ENCODE assay signal across 16 mouse cellular contexts in genomic region chr6:30703977-30704602, GRCm38 (mm10). TPM values are rescaled to one million over a fixed set of nuclear protein-coding genes. Genes with fewer than 3 reads are reported as not detected.
DNase-seq lines count a peak whose midpoint lies in the region; ATAC-seq and TF ChIP-seq lines count a peak whose summit lies in the region.
"Had no signal": no experiment of that assay in that cellular context is flagged by ENCODE, and none has a peak within 500 bp of the region (broad histone marks: within the 10 kb centered on the region; RNA-seq: fewer than 3 reads in every experiment).

No protein-coding gene starts in this region.

- H3K27me3 ChIP-seq in heart, postnatal 0 days (ENCODE audit: control insufficient read depth, insufficient read depth, low read length) = no peaks in the 10 kb centered on the region
- H3K27me3 ChIP-seq in lung, postnatal 0 days (replicated peaks; ENCODE audit: insufficient read depth, low read length) = no peaks in the 10 kb centered on the region
- H3K27me3 ChIP-seq in intestine, embryonic 15.5 days (replicated peaks) = no peaks in the 10 kb centered on the region
- H3K27me3 ChIP-seq in stomach, embryonic 15.5 days (replicated peaks) = no peaks in the 10 kb centered on the region
- H3K27me3 ChIP-seq: CH12.LX; midbrain, embryonic 12.5 days had no signal

- H3K4me3 ChIP-seq in heart, postnatal 0 days (ENCODE audit: low read depth, low read length) = no peak overlapping the region
- H3K4me3 ChIP-seq in lung, postnatal 0 days (ENCODE audit: low read depth, low read length) = no peak overlapping the region
- H3K4me3 ChIP-seq in intestine, embryonic 15.5 days (replicated peaks) = no peak overlapping the region
- no peak overlapping the region for H3K4me3 ChIP-seq in stomach, embryonic 15.5 days (replicated peaks)
- H3K4me3 ChIP-seq: midbrain, embryonic 12.5 days had no signal

- no peak for TF ChIP-seq CTCF in heart, postnatal 0 days (IDR thresholded peaks at IDR 0.05; ENCODE audit: low read depth)
- TF ChIP-seq CTCF in lung, postnatal 0 days (IDR thresholded peaks at IDR 0.05) = no peak

- peak; percentile 79 for TF ChIP-seq EP300 in heart, postnatal 0 days (IDR thresholded peaks at IDR 0.05; ENCODE audit: low read depth)
- TF ChIP-seq EP300 in lung, postnatal 0 days (IDR thresholded peaks at IDR 0.05) = 0 out of 2 replicates have a peak, but pooled peaks have one; percentile 21

- peaks cover 10% of the 10 kb centered on the region; the same call in 1 of the 2 replicates for H3K4me1 ChIP-seq in heart, postnatal 0 days (ENCODE audit: control insufficient read depth, insufficient read depth)
- H3K4me1 ChIP-seq in lung, postnatal 0 days (ENCODE audit: insufficient read depth, low read depth, low read length) = no peaks in the 10 kb centered on the region
- H3K4me1 ChIP-seq in intestine, embryonic 15.5 days (replicated peaks) = peaks cover 7% of the 10 kb centered on the region; the same call in 1 of the 2 replicates
- H3K4me1 ChIP-seq in stomach, embryonic 15.5 days = peaks cover 6% of the 10 kb centered on the region; the same call in 1 of the 2 replicates

- no peak overlapping the region for H3K4me2 ChIP-seq in heart, postnatal 0 days (ENCODE audit: low read depth, low read length)
- no peak overlapping the region for H3K4me2 ChIP-seq in lung, postnatal 0 days (replicated peaks; ENCODE audit: low read depth, low read length)
- H3K4me2 ChIP-seq in intestine, embryonic 15.5 days (replicated peaks) = no peak overlapping the region
- H3K4me2 ChIP-seq in stomach, embryonic 15.5 days = no peak overlapping the region
- H3K4me2 ChIP-seq: midbrain, embryonic 12.5 days had no signal

- peak; percentile 57 for DNase-seq in heart, postnatal 0 days (ENCODE audit: low spot score)
- DNase-seq in heart, adult 18-20 months = no peak
- peak; percentile 66 for DNase-seq in lung, postnatal 0 days (ENCODE audit: low spot score)
- no peak for DNase-seq in lung, postnatal 25 days (ENCODE audit: low spot score)
- no peak for DNase-seq in adrenal gland, adult (ENCODE audit: inconsistent age in 2 of 2, low spot score in 1 of 2)
- DNase-seq in ovary, postnatal 36 days (ENCODE audit: low spot score) = no peak
- DNase-seq: adrenal gland, adult 8-10 months; cerebellum, postnatal 25 days; forebrain, postnatal 0 days; lung, adult 2 months; retina, postnatal 1 day; thymus, adult 2 months had no signal

- ATAC-seq in heart, postnatal 0 days (ENCODE audit: insufficient read depth, low read depth) = peak; percentile 73
- peak; percentile 70 for ATAC-seq in lung, postnatal 0 days
- peak; percentile 53; the same call in 1 of the 2 replicates for ATAC-seq in intestine, embryonic 15.5 days
- peak; percentile 73; the same call in 1 of the 2 replicates for ATAC-seq in stomach, embryonic 15.5 days (ENCODE audit: insufficient read depth, low FRiP score, low read depth)
- ATAC-seq: forebrain, postnatal 0 days had no signal

- peak overlapping the region; percentile 39 for H3K27ac ChIP-seq in heart, postnatal 0 days (ENCODE audit: low read depth)
- peak overlapping the region; percentile 48; the same call in 1 of the 2 replicates for H3K27ac ChIP-seq in lung, postnatal 0 days (ENCODE audit: low read length)
- H3K27ac ChIP-seq in intestine, embryonic 15.5 days = 0 out of 2 replicates have a peak overlapping the region, but pooled peaks have one; percentile 4
- peak overlapping the region; percentile 81 for H3K27ac ChIP-seq in stomach, embryonic 15.5 days
- H3K27ac ChIP-seq: midbrain, embryonic 12.5 days had no signal

- H3K9me3 ChIP-seq in heart, postnatal 0 days (replicated peaks; ENCODE audit: control insufficient read depth, low read length) = no peaks in the 10 kb centered on the region
- no peaks in the 10 kb centered on the region for H3K9me3 ChIP-seq in lung, postnatal 0 days (ENCODE audit: low read length)
- H3K9me3 ChIP-seq in intestine, embryonic 15.5 days = no peaks in the 10 kb centered on the region
- H3K9me3 ChIP-seq in stomach, embryonic 15.5 days = no peaks in the 10 kb centered on the region
- H3K9me3 ChIP-seq: midbrain, embryonic 12.5 days had no signal

- H3K36me3 ChIP-seq in heart, postnatal 0 days (replicated peaks; ENCODE audit: control insufficient read depth, insufficient read depth, low read length) = no peaks in the 10 kb centered on the region
- no peaks in the 10 kb centered on the region for H3K36me3 ChIP-seq in lung, postnatal 0 days (ENCODE audit: insufficient read depth, low read length)
- H3K36me3 ChIP-seq in intestine, embryonic 15.5 days = no peaks in the 10 kb centered on the region
- no peaks in the 10 kb centered on the region for H3K36me3 ChIP-seq in stomach, embryonic 15.5 days
- H3K36me3 ChIP-seq: midbrain, embryonic 12.5 days had no signal

- no peak overlapping the region for H3K9ac ChIP-seq in heart, postnatal 0 days (replicated peaks; ENCODE audit: low read depth, low read length)
- H3K9ac ChIP-seq in lung, postnatal 0 days (replicated peaks; ENCODE audit: low read depth) = no peak overlapping the region
- no peak overlapping the region for H3K9ac ChIP-seq in intestine, embryonic 15.5 days
- no peak overlapping the region for H3K9ac ChIP-seq in stomach, embryonic 15.5 days
- H3K9ac ChIP-seq: forebrain, postnatal 0 days; midbrain, embryonic 12.5 days had no signal

- WGBS in heart, postnatal 0 days = 56% methylated on average over 9 of the region's 9 CpGs
- WGBS in lung, postnatal 0 days = 61% methylated on average over 9 of the region's 9 CpGs
- WGBS in intestine, embryonic 15.5 days = 58% methylated on average over 9 of the region's 9 CpGs
- 57% methylated on average over 9 of the region's 9 CpGs for WGBS in stomach, embryonic 15.5 days

RNA-seq across cellular contexts. Expression of gene Cep41, which starts 10.5 kb away (rescaled TPM):
- total RNA-seq in heart, postnatal 0 days (2014; rRNA removed; ENCODE audit: low replicate concordance) = 1.7 and 4.7 TPM in 2 replicates
- 5.7 and 7.5 TPM in 2 replicates for polyA plus RNA-seq in heart, postnatal 0 days (2015; fragmentation: Nextera tagmentation; extraction: Ambion mirVana)
- 1 to 10 TPM; 1.3 to 1.5 TPM for total RNA-seq in heart, adult 18-20 months (2021)
- 6.1 and 6.3 TPM in 2 replicates for polyA plus RNA-seq in lung, postnatal 0 days (2015; fragmentation: Nextera tagmentation; extraction: Ambion mirVana)
- 9.4 and 9.9 TPM in 2 replicates for polyA plus RNA-seq in intestine, embryonic 15.5 days (2015; fragmentation: Nextera tagmentation; extraction: Ambion mirVana)
- 10.0 and 11.5 TPM in 2 replicates for polyA plus RNA-seq in stomach, embryonic 15.5 days (2015; fragmentation: Nextera tagmentation; extraction: Ambion mirVana)

RNA-seq across cellular contexts. Expression of gene Mest, which starts 19.3 kb away (rescaled TPM):
- total RNA-seq in heart, postnatal 0 days (2014; rRNA removed; ENCODE audit: low replicate concordance) = 717 and 1,330 TPM in 2 replicates
- 664 and 669 TPM in 2 replicates for polyA plus RNA-seq in heart, postnatal 0 days (2015; fragmentation: Nextera tagmentation; extraction: Ambion mirVana)
- 1 to 10 TPM; 5.4 to 6.8 TPM for total RNA-seq in heart, adult 18-20 months (2021)
- 436 and 472 TPM in 2 replicates for polyA plus RNA-seq in lung, postnatal 0 days (2015; fragmentation: Nextera tagmentation; extraction: Ambion mirVana)
- 668 and 710 TPM in 2 replicates for polyA plus RNA-seq in intestine, embryonic 15.5 days (2015; fragmentation: Nextera tagmentation; extraction: Ambion mirVana)
- 780 and 950 TPM in 2 replicates for polyA plus RNA-seq in stomach, embryonic 15.5 days (2015; fragmentation: Nextera tagmentation; extraction: Ambion mirVana)

Comparison
In these comparisons a context has a peak if more than half of its experiments do, and no peak if none do; other contexts are left out.
1. DNase-seq: peak in heart, postnatal 0 days (single experiment) and lung, postnatal 0 days (single experiment); none in heart, adult 18-20 months (0 of 2), lung, postnatal 25 days (single experiment), adrenal gland, adult (0 of 2) and ovary, postnatal 36 days (single experiment).
2. H3K27ac ChIP-seq: peak in every context shown above with its lines; median percentile 81 in stomach, embryonic 15.5 days; 48 in lung, postnatal 0 days; 39 in heart, postnatal 0 days; 4 in intestine, embryonic 15.5 days.
3. Peak in every context shown above with its lines, with median percentiles within 50 percentile points of each other: ATAC-seq.